Mouse (Mus musculus): ENCODE measurements at regions not wholly inside any gene's neighbourhood (a gene's known extent, or its start where the extent isn't known, plus 50 kb on each side); places are given as distances from the start of the nearest gene placed in this dataset.

DNA sequence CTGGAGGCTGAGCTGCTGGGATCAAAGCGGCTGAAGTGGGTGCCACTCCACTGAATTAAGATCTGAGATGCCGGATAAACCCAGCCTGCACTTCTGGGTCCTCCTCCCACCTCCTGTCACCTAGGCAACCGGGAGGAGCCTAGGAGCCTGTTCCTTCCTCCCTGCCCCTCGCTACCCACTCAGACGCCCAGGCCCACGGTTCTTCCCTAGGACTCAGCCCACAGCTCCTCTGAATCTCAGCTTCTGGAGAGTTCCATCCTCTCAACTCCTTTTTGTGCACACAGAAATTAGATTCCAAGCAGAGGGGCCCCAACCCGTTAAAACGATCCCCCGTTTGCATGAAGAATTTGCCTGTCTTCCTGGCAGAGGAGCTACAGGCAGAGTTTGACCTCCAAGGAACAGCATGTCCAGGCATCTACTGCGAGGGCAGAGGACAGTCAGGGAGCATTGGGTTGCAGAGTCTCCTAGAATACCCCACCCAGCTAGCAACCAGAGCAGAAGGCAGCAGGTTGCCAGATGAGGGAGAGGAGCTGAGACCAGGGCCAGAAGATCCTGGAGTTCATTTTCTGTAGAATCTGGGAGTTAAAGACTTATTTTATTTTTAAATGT, 71.6 kb upstream of the Pias1 start:
- Histone ChIP-seq H3K36me3 (ENCODE audit: control insufficient read depth, insufficient read depth, low read length) (no peaks in the 10 kb centered on the region), H3K27me3 (replicated peaks; ENCODE audit: control insufficient read depth, insufficient read depth, low read length) (no peaks in the 10 kb centered on the region), H3K27ac (ENCODE audit: insufficient read depth, low read depth, low read length) (no peak overlapping the region), H3K4me1 (ENCODE audit: control insufficient read depth, insufficient read depth, low read length) (peaks cover 11% of the 10 kb centered on the region; the same call in 1 of the 2 replicates), H3K4me3 (ENCODE audit: insufficient read depth, low read depth, low read length) (0 out of 2 replicates have a peak overlapping the region, but pooled peaks have one; percentile 1)
- WGBS, result 4% methylated on average over 10 of the region's 10 CpGs
- TF ChIP-seq POLR2A (IDR thresholded peaks at IDR 0.05; ENCODE audit: low read depth, low read length) (no peak), CTCF (conservative IDR thresholded peaks at IDR 0.05; ENCODE audit: insufficient read depth, insufficient read length, low read depth, low read length) (no peak)
- peak; percentile 79 for DNase-seq

GRCm38 (mm10) chr9:63058506-63059233, 70.9 kb upstream of the Pias1 start:
- TF ChIP-seq POLR2A (IDR thresholded peaks at IDR 0.05; ENCODE audit: low read depth, low read length) (no peak), CTCF (conservative IDR thresholded peaks at IDR 0.05; ENCODE audit: insufficient read depth, insufficient read length, low read depth, low read length) (no peak)
- peaks cover 9% of the 10 kb centered on the region; the same call in 1 of the 2 replicates for H3K4me1 ChIP-seq (ENCODE audit: control insufficient read depth, insufficient read depth, low read length)
- no peak for DNase-seq
- H3K36me3 ChIP-seq (ENCODE audit: control insufficient read depth, insufficient read depth, low read length), result no peaks in the 10 kb centered on the region
- H3K27ac ChIP-seq (ENCODE audit: insufficient read depth, low read depth, low read length), result no peak overlapping the region
- H3K4me3 ChIP-seq (ENCODE audit: insufficient read depth, low read depth, low read length), result no peak overlapping the region
- WGBS, result 55% methylated on average over 16 of the region's 16 CpGs
- H3K27me3 ChIP-seq (replicated peaks; ENCODE audit: control insufficient read depth, insufficient read depth, low read length), result no peaks in the 10 kb centered on the region

DNA sequence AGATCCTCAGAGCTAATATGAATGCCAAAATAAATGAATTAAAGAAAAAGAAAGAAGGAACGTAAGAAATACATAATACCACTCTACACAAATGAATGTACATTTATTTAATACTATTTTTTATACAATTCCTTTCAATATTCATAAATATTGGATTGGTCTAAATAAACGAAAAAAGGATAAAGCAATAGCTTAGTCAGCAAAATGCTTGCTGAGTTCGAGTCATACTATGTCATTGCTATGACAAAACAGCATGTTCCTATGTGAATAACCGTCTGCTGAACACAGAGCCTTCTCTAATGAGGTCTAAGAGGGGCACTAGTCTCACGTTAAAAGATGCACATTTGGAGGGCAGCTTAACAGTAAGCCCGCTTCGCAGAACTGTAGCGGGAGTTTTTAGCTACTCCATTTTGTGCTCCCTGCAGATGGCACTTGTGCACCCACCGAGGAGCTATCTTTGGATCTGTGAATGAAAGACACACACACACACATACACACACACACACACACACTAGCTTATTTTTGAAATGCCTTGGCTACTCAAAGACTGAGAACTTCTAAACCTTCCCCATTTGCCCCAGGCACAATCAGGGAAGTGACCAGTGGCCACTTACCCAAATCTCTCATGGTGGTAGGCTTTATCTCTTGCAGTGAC, 69.1 kb upstream of the Pias1 start:
- TF ChIP-seq CTCF (conservative IDR thresholded peaks at IDR 0.05; ENCODE audit: insufficient read depth, insufficient read length, low read depth, low read length) (no peak), POLR2A (IDR thresholded peaks at IDR 0.05; ENCODE audit: low read depth, low read length) (no peak)
- Histone ChIP-seq H3K36me3 (ENCODE audit: control insufficient read depth, insufficient read depth, low read length) (no peaks in the 10 kb centered on the region), H3K27ac (ENCODE audit: insufficient read depth, low read depth, low read length) (no peak overlapping the region), H3K4me1 (ENCODE audit: control insufficient read depth, insufficient read depth, low read length) (peaks cover 8% of the 10 kb centered on the region; the same call in 1 of the 2 replicates), H3K27me3 (replicated peaks; ENCODE audit: control insufficient read depth, insufficient read depth, low read length) (no peaks in the 10 kb centered on the region), H3K4me3 (ENCODE audit: insufficient read depth, low read depth, low read length) (no peak overlapping the region)
- WGBS, result 89% methylated on average over 9 of the region's 9 CpGs
- DNase-seq, result no peak

- no peaks in the 10 kb centered on the region for H3K36me3 ChIP-seq (ENCODE audit: control insufficient read depth, insufficient read depth, low read length)
- H3K4me3 ChIP-seq (ENCODE audit: insufficient read depth, low read depth, low read length), result no peak overlapping the region
- no peak overlapping the region for H3K27ac ChIP-seq (ENCODE audit: insufficient read depth, low read depth, low read length)
- H3K4me1 ChIP-seq (ENCODE audit: control insufficient read depth, insufficient read depth, low read length), result 0 out of 2 replicates have a peak, but pooled peaks cover under 1% of the 10 kb centered on the region
- no peak for DNase-seq
- H3K27me3 ChIP-seq (replicated peaks; ENCODE audit: control insufficient read depth, insufficient read depth, low read length), result no peaks in the 10 kb centered on the region
- TF ChIP-seq CTCF (conservative IDR thresholded peaks at IDR 0.05; ENCODE audit: insufficient read depth, insufficient read length, low read depth, low read length) (0 out of 2 replicates have a peak, but pooled peaks have one; percentile 16), POLR2A (IDR thresholded peaks at IDR 0.05; ENCODE audit: low read depth, low read length) (no peak)
- WGBS, result 72% methylated on average over 4 of the region's 4 CpGs
These were observed 64.5 kb upstream of the Pias1 start for GRCm38 (mm10) chr9:63052181-63052580.

DNA sequence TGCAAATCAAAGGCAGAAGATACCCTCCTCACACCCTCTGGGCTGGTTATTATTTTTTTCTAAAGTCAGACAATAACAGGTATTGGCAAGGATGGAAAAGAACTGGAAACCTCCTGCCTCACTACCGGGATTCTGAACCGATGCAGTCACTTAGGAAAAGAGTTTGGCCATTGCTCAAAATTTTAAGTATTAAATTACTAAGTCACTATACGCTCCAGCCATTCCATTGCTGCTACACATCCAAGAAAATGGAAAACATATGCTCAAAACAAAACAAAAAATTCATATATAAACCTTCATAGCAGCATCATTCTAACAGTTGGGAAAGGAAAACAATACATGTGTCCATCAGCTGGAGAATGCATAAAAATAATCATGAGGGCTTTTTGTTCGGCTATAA, 63.9 kb upstream of the Pias1 start:
- Histone ChIP-seq H3K27ac (ENCODE audit: insufficient read depth, low read depth, low read length) (no peak overlapping the region), H3K4me1 (ENCODE audit: control insufficient read depth, insufficient read depth, low read length) (peaks cover 3% of the 10 kb centered on the region; the same call in 1 of the 2 replicates), H3K36me3 (ENCODE audit: control insufficient read depth, insufficient read depth, low read length) (no peaks in the 10 kb centered on the region), H3K4me3 (ENCODE audit: insufficient read depth, low read depth, low read length) (no peak overlapping the region), H3K27me3 (replicated peaks; ENCODE audit: control insufficient read depth, insufficient read depth, low read length) (no peaks in the 10 kb centered on the region)
- DNase-seq, result no peak
- no peak for TF ChIP-seq CTCF (conservative IDR thresholded peaks at IDR 0.05; ENCODE audit: insufficient read depth, insufficient read length, low read depth, low read length)
- TF ChIP-seq POLR2A (IDR thresholded peaks at IDR 0.05; ENCODE audit: low read depth, low read length), result no peak
- 78% methylated on average over 4 of the region's 4 CpGs for WGBS

DNA sequence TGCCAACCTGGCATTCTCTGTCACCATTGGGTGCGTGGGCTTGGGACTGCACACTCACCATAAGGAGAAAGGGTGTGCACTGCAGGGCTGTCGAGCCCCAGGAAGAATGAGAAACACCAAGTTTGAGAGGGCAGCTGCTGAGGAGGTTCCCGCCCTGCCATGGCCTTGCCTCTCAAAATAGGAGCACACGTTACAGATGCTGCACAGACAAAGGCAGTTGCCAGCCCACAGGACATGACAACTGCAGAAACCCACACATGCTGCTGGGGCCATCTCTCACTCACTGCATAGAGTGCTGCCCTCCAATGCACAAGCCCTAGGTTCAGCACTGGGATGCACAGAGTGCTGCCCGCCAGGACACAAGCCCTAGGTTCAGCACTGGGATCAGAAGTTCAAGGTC, 61.6 kb upstream of the Pias1 start:
- Histone ChIP-seq H3K4me3 (ENCODE audit: insufficient read depth, low read depth, low read length) (no peak overlapping the region), H3K27me3 (replicated peaks; ENCODE audit: control insufficient read depth, insufficient read depth, low read length) (no peaks in the 10 kb centered on the region), H3K36me3 (ENCODE audit: control insufficient read depth, insufficient read depth, low read length) (no peaks in the 10 kb centered on the region), H3K4me1 (ENCODE audit: control insufficient read depth, insufficient read depth, low read length) (peaks cover 4% of the 10 kb centered on the region; the same call in 1 of the 2 replicates), H3K27ac (ENCODE audit: insufficient read depth, low read depth, low read length) (no peak overlapping the region)
- DNase-seq, result no peak
- no peak for TF ChIP-seq CTCF (conservative IDR thresholded peaks at IDR 0.05; ENCODE audit: insufficient read depth, insufficient read length, low read depth, low read length)
- TF ChIP-seq POLR2A (IDR thresholded peaks at IDR 0.05; ENCODE audit: low read depth, low read length), result no peak
- 95% methylated on average over 5 of the region's 5 CpGs for WGBS

GRCm38 (mm10) chr9:63046981-63047380, 59.3 kb upstream of the Pias1 start:
- Histone ChIP-seq H3K4me3 (ENCODE audit: insufficient read depth, low read depth, low read length) (no peak overlapping the region), H3K36me3 (ENCODE audit: control insufficient read depth, insufficient read depth, low read length) (no peaks in the 10 kb centered on the region), H3K27me3 (replicated peaks; ENCODE audit: control insufficient read depth, insufficient read depth, low read length) (no peaks in the 10 kb centered on the region), H3K27ac (ENCODE audit: insufficient read depth, low read depth, low read length) (peak overlapping the region; percentile 75), H3K4me1 (ENCODE audit: control insufficient read depth, insufficient read depth, low read length) (peaks cover 16% of the 10 kb centered on the region)
- peak; percentile 54 for DNase-seq
- WGBS, result 76% methylated on average over 3 of the region's 3 CpGs
- no peak for TF ChIP-seq CTCF (conservative IDR thresholded peaks at IDR 0.05; ENCODE audit: insufficient read depth, insufficient read length, low read depth, low read length)
- no peak for TF ChIP-seq POLR2A (IDR thresholded peaks at IDR 0.05; ENCODE audit: low read depth, low read length)
